Mouse (Mus musculus) megakaryocyte, embryonic 14.5 days (primary cell): Measurements from ENCODE around the gene Tmigd3.

Experiments used
- FLI1 ChIP-seq: IDR thresholded peaks from 2 replicates; pipeline ENCODE4 v1.6.1; 2012; ENCODE audit warnings: low read length, inconsistent platforms, mixed read lengths
- GATA1 ChIP-seq: IDR thresholded peaks from 3 replicates; pipeline ENCODE4 v1.6.1; 2012; ENCODE audit warnings: mixed read lengths, low read length, inconsistent platforms, borderline replicate concordance

DNA sequence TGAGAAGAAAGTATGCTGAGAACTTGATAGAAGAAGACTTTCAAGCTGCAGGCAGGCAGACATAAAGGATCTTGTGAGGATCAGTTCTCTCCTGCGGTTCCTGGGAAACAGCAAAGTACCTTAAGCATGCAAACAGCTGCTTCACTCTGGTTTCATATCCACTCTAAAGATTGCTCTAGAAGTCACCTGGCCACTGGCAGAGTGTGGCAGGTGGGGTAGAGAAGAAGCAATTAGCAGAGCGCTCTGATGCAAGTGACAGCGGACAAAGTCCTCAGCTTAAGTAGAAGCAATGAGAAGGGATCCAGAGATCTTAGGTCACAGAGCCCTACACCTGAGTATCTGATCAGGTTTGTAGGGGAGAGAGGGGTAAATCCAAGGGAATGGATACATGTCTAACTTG lies 39.1 kb upstream of the Tmigd3 start:
- TF ChIP-seq GATA1 (no peak), FLI1 (no peak)
